In genomic region chr7:44542555-44542954, GRCm38 (mm10) we compare ENCODE assay signal across 31 mouse cellular contexts. TPM values are rescaled to one million over a fixed set of nuclear protein-coding genes. Genes with fewer than 3 reads are reported as not detected.
"Had no signal": no experiment of that assay in that cellular context is flagged by ENCODE, and none has a peak within 500 bp of the region (broad histone marks: within the 10 kb centered on the region; RNA-seq: fewer than 3 reads in every experiment).

No protein-coding gene starts in this region.

- H3K27me3 ChIP-seq: heart, embryonic 12.5 days; hindbrain, embryonic 12.5 days; intestine, embryonic 15.5 days; limb, embryonic 13.5 days; limb, embryonic 15.5 days; liver, embryonic 12.5 days had no signal

- H3K9ac ChIP-seq: heart, embryonic 12.5 days; hindbrain, embryonic 12.5 days; hindbrain, embryonic 14.5 days; intestine, embryonic 15.5 days; liver, embryonic 12.5 days had no signal

- H3K4me3 ChIP-seq: gastrocnemius, adult 2 months; heart, embryonic 10.5 days; heart, embryonic 12.5 days; hindbrain, embryonic 10.5 days; hindbrain, embryonic 12.5 days; intestine, embryonic 15.5 days; limb, embryonic 13.5 days; limb, embryonic 15.5 days; liver, embryonic 12.5 days had no signal

- DNase-seq: gastrocnemius, adult 2 months; gastrocnemius, postnatal 10 days; gastrocnemius, postnatal 25 days; heart, postnatal 10 days; heart, postnatal 4 days; kidney, adult 18-20 months; kidney, adult 8-10 months; kidney, postnatal 10 days; kidney, postnatal 36 days; layer of hippocampus, adult 9-11 months; layer of hippocampus, postnatal 36 days; left cerebral cortex, postnatal 4 days had no signal

- H3K27ac ChIP-seq: gastrocnemius, adult 2 months; heart, embryonic 10.5 days; hindbrain, embryonic 10.5 days; hindbrain, embryonic 12.5 days; hindbrain, embryonic 14.5 days; intestine, embryonic 15.5 days; limb, embryonic 13.5 days; limb, embryonic 15.5 days; liver, embryonic 12.5 days had no signal

- H3K9me3 ChIP-seq: heart, embryonic 10.5 days; heart, embryonic 12.5 days; hindbrain, embryonic 12.5 days; intestine, embryonic 15.5 days; limb, embryonic 15.5 days; liver, embryonic 12.5 days had no signal

RNA-seq across cellular contexts. Expression of gene Spib, which starts 10.7 kb away (rescaled TPM):
- total RNA-seq: granulocyte monocyte progenitor cell, adult 5-6 weeks; layer of hippocampus, adult 18-20 months; layer of hippocampus, postnatal 14 days had no signal
- polyA plus RNA-seq: heart, embryonic 12.5 days; heart, embryonic 14.5 days; hindbrain, embryonic 10.5 days; hindbrain, embryonic 16.5 days; kidney, embryonic 14.5 days; liver, embryonic 12.5 days had no signal

RNA-seq across cellular contexts. Expression of gene Mybpc2, which starts 18.1 kb away (rescaled TPM):
- total RNA-seq: granulocyte monocyte progenitor cell, adult 5-6 weeks; left cerebral cortex, postnatal 25 days had no signal
- polyA plus RNA-seq: inflammation-experienced regulatory T-cells, adult 6 months; liver, adult 2 months; liver, embryonic 12.5 days had no signal

RNA-seq across cellular contexts. Expression of gene Napsa, which starts 29.6 kb away (rescaled TPM):
- total RNA-seq: layer of hippocampus, adult 18-20 months; left cerebral cortex, adult 8-10 months had no signal
- polyA plus RNA-seq: heart, embryonic 12.5 days had no signal
